Mouse (Mus musculus) layer of hippocampus, postnatal 36 days (tissue): ENCODE measurements at regions not wholly inside any gene's neighbourhood (a gene's known extent, or its start where the extent isn't known, plus 50 kb on each side); places are given as distances from the start of the nearest gene placed in this dataset.

Experiments used
- DNase-seq, 2 experiments: peaks; one replicate each; pipeline ENCODE4 v3.0.0; 2022

GRCm38 (mm10) chr16:62470133-62470532 lies 316.5 kb downstream of the Nsun3 start:
- no peak for DNase-seq

GRCm38 (mm10) chr16:62469286-62469685 lies 317.3 kb downstream of the Nsun3 start:
- no peak for DNase-seq

GRCm38 (mm10) chr16:62468846-62469245 lies 317.8 kb downstream of the Nsun3 start:
- no peak for DNase-seq

DNA sequence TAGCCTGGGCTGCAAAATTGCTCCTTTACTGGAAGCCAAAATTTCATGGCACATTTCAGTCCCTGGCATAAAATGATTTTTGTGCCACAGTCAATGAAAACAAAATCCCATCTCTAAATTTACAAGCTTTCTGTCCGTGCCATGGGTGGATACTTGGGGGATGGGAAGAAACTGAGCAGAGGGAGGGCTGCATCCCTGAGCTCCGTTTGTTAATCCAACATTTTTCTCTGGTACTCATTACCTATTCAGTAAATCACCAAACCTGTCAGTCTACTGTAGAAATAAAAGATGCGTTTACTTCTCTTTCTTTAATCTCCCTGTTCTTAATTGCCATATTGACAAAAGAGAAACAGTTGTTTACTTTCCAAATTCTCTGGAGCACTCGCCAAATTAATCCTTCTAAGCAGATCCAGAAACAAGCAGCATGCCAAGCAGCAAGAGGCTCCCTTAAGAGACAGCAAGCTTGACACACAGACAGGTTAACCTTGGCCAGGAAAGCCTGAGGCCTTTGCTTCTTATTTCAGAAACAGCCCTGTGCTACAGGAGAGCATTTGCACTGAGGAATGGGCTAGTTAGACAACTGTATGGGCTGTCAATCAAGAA lies 326.6 kb downstream of the Nsun3 start:
- DNase-seq: no peak

- no peak for DNase-seq
Observed at GRCm38 (mm10) chr16:62449735-62450134, 336.9 kb downstream of the Nsun3 start.

DNA sequence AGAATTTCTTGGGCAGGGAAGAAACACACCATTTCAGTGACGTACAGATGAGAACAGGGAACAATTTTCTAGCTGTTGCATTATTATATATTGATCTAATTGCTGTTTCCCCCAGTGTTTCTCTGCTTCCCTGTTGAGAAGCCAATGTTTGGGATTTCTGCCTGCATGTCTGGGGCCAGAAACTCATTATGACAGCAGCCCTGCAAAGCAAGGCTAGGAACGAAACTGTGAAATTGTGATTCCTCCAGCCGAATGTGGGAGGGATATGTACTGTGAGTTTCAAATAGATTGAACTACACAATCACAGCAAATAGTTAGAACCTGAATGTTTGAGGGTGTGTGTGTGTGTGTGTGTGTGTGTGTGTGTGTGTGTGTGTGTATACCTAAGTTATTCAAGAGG lies 339.2 kb downstream of the Nsun3 start:
- DNase-seq: no peak

DNA sequence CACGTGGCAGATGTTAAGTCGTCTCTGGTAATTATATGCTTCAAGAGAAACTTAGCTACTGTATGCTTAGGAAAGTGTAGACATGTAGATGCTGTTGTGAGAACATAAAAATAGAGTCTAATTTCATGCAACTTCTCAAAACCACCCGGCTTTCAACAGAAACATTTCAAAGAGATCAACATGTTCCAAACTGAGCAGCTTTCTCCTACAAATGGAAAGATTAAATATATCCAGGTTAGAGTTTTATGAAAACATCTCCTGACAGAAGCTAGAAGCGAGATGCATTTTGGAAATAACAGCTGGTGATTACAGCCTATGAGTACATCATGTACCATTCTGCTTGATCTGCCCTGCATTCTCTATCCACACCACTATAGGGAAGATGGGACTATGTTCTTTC lies 345.4 kb downstream of the Nsun3 start:
- DNase-seq: no peak

- peak in 1 of 2 experiments; percentile 6 for DNase-seq
Observed at GRCm38 (mm10) chr16:62433125-62433524, 353.5 kb downstream of the Nsun3 start.

DNA sequence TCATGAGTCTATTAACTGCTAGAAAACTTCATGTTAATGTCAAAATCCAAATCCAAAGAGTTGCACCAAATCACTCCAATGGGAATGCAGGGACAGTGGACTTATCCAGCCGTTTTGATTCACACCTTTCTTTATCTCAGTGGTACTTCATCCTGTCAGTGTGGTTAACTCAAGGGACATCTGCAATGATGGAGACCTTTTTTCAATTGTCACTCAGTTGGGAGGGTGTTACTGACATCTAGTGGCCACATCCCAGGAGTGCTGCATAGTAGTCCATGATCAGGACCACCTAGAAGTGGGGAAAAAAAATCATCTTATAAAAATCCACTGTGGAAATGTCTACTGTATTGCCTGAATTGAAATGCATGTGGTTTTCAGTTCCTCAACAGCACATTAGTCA lies 372.1 kb downstream of the Nsun3 start:
- DNase-seq: peak in 1 of 2 experiments; percentile 31

DNA sequence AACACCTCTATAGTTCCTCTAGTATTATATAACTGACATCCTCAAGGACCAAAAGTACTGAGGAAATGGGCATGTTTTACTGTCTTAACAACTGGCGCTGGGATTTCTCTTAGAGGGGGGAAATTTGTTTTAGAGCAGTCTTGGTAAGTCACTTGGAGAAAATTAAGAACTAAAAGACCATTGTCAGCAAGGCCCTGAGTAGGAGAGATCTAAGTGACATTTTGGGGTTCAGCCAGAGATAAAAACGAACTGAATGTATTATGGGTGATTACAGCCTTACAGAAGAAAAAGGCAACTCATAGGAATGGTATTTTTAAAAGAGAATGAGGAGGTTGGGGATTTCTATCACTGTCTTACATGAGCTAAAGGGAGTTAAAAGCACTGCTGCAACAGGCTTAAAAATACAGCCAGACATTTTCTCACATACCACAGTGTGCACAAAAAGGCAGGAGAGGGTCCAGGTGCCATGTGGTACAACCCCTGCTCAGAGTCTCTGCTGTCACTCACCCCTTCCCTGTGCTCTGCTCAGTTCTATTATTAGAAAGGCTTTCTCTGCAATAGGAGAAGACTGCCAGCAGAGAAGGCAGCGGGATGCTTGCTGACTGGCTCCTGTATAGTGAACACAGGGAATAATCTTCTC lies 379.0 kb downstream of the Nsun3 start:
- peak; percentile 14 to 15 for DNase-seq

- no peak for DNase-seq
Observed at GRCm38 (mm10) chr16:62406458-62406857, 380.2 kb downstream of the Nsun3 start.

GRCm38 (mm10) chr16:62357279-62357678 lies 429.3 kb downstream of the Nsun3 start:
- DNase-seq: no peak

GRCm38 (mm10) chr16:62356349-62356748 lies 430.3 kb downstream of the Nsun3 start:
- DNase-seq: no peak

DNA sequence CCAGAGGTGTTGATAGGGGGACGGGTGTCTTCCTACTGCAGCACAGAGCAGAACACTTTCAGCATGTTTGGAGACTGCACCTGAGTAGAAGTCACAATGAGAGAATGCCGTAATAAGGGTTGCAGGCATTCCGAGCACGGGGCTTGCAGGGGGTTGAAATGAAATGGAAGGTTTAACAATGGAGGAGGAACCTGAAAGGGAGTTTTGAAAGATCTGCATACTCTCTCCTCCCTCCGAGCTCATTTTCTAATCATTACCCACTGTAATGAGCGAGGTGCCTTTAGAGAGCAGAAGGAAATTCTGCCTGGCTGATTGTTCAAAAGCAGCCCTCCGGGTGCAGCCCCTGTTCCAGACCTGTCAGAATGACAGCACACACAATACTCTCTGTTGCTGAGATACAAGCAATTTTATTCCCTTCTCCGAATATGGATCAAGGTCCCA lies 430.8 kb downstream of the Nsun3 start:
- no peak for DNase-seq

GRCm38 (mm10) chr16:62327378-62328036 lies 459.1 kb downstream of the Nsun3 start:
- DNase-seq: no peak

- DNase-seq: no peak
Observed at GRCm38 (mm10) chr16:62325534-62326244, 460.9 kb downstream of the Nsun3 start.

- DNase-seq: no peak
Observed at GRCm38 (mm10) chr16:62322809-62323208, 463.8 kb downstream of the Nsun3 start.

DNA sequence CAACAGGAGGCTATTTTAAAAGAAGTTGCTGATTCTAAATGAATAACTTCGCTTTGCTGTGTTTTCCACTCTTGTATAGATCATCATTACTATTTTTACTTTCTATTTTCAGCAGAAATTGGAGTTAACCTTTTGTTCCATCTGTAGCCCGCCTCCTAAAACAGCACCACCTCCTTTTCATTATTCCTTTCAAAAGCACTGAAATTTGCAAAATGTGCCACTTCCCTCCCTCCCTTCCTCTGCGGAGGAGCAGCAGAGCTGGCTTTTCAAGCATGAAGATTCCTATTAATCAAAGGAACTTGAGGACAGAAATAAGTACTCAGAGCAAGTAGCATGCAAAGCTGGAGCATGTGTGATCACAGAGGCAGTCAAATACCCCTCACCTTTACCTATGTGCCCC lies 497.7 kb downstream of the Nsun3 start:
- peak in 1 of 2 experiments; percentile 2 for DNase-seq
